Mouse (Mus musculus) spleen, postnatal 10 days (tissue): Measurements from ENCODE around the gene Cdk13.

Experiments used
- DNase-seq, 2 experiments: peaks; one replicate each; pipeline ENCODE4 v3.0.0; 2021 to 2022; ENCODE audit warnings: low spot score in 2 of 2

Cdk13 gene

GRCm38 (mm10) chr13:17804909-17805613, at the start of gene Cdk13:
Cdk13 (minus strand) TSS chr13:17805097.
- DNase-seq: peak; percentile 94 to 99

- no peak for DNase-seq
These were observed 38.4 kb upstream of the Cdk13 start for GRCm38 (mm10) chr13:17843336-17843735.

- no peak for DNase-seq
These were observed 37.9 kb upstream of the Cdk13 start for GRCm38 (mm10) chr13:17842756-17843155.

DNA sequence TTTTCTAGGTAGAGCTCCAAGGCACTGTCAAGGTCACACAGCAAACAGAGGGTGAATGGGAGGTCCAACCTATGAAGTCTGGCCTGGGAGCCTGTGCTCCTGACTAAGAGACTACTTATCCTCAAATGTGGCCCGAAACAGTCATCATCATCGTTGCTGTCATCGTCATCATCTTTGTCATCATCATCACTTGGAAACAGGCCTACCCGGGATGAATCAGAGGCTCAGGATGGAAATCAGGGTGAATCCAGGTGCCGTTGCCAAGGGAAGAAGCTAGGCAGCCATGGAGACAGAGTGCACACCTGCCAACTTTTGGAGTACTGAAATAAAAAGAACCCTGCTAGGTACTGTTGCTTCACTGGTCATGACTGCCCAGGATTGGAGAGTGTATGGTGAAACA, 34.2 kb upstream of the Cdk13 start:
- no peak for DNase-seq

- DNase-seq: peak; percentile 43 to 70
These were observed 33.6 kb upstream of the Cdk13 start for GRCm38 (mm10) chr13:17838484-17838851.

- peak in 1 of 2 experiments; percentile 28 for DNase-seq
These were observed 33.0 kb upstream of the Cdk13 start for GRCm38 (mm10) chr13:17837610-17838483.

- no peak for DNase-seq
These were observed 31.9 kb upstream of the Cdk13 start for GRCm38 (mm10) chr13:17836808-17837207.

DNA sequence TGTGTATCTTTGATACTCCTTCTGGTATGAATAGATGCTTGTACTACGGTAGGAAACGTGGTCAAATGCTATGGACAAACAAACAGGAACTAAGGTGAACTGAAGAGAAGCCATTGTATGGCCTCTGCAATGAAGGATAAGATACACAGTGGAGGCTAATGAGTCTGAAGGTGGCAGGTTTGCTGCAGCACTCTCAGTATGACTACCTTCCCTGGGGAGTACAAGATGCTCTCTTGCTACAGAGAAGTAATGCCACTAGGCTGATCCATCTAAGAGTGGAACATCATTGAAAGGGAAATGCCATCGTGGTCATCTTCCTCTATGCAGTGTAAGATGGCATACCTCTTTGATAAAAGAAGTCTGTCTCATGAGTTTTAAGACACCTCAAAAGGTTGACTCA, 28.0 kb upstream of the Cdk13 start:
- no peak for DNase-seq

GRCm38 (mm10) chr13:17817226-17817625, 12.3 kb upstream of the Cdk13 start:
- no peak for DNase-seq

DNA sequence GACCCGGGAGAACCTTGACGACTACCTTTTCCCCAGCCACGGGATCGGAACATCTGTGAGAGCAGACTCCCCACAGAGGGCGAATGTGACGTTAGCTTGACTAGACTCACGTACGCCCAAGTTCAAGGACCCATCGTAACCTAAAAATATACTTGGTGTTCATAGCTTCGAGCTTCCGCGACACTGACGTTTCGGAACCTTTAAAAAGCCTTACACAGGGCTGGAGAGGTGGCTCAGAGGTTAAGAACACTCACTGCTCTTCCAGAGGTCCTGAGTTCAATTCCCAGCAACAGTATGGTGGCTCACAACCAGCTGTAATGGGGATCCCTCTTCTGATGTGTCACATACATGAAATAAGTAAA, 698 bp upstream of the Cdk13 start:
- DNase-seq: no peak

DNA sequence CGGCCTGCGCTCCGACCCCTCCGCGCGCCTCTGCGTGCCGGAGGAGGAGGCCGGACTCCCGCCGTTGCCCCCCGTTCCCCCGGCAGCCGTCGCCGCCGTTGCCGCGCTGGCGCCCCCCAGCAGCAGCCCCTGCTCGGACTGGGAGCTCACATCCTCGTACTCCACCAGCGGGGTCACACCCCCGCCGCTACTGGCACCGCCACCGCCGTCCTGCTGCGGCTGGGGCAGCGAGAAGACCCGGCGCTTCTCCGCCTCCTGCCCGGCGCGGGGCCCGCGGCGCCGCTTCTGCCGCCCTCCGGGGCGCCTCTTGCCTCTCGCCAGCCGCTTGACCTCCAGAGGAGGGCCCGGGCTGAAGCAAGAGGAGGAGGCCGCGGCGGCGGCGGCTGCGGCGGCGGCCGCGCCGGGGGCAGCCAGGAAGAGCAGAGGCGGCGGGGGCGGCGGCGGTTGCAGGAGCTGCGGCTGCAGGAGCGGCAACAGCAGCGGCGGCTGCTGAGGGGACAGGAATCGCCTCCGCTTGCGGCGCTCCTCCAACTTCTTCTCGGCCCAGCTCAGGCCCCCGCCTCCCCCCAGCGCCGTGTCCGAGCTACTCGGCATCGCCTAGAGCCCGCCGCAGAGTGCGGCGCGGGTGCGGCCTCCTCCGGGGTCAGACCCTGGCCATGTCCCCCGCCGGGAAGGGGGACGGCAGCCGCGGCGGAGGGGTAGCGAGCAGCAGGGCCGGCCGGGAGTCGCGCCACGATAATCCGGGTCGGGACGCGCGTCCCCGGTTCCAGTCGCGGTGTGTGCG, 647 bp downstream of the Cdk13 start:
- peak; percentile 69 to 77 for DNase-seq

DNA sequence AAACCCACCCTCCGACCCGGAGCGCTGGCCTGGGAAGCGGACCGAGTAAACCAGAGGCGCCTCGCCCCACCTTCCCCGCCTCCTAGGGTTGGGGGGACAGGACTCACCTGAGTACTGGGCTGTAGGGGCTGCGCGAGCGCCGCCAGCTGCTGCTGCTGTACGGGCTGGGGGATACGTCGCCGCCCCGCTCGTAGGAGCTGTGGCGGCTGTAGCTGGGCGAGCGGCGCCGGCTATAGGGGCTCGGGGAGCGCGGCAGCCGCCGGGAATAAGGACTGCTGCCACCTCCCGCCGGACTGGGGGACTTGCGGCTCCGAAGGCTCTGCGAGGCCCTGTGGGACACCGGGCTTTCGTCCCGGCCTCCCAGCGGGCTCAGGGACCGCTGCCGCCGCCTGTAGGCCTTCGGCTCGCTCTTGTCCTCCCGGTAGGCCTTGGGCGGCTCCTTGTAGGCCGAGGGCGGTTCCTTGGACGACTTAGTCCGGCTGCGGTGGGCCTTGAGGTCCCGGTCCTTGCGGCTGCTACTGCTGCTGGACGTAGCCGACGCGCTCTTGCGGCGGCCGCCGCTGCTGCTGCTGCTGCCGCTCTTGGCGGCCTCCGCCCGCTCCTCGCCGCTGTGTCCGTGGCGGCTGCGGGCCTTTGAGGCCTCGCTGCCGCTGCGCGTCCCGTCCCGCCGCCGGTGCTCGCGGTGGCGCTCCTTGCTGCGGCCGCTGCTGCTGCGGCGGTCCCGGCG, 1.4 kb downstream of the Cdk13 start:
- DNase-seq: peak; percentile 84 to 86

DNA sequence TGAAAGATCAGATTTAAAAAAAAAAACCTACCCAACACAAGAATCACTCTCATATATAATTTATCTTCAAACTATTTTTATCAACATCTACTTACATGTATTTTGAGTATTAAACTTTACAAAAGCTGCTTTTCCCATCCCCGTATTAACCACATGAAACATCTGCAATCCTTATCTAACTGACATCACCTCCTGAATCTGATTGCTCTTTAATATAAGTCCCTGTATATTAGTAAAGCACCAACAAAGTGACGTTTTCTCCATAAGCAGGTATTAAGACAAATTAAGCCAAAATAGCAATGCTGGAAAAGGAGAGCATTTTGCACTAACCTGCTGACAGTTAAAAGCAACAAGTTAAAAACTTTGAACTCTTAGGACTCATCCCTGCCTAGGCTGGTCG, 2.0 kb downstream of the Cdk13 start:
- DNase-seq: no peak

GRCm38 (mm10) chr13:17799735-17800134, 5.2 kb downstream of the Cdk13 start:
- no peak for DNase-seq

DNA sequence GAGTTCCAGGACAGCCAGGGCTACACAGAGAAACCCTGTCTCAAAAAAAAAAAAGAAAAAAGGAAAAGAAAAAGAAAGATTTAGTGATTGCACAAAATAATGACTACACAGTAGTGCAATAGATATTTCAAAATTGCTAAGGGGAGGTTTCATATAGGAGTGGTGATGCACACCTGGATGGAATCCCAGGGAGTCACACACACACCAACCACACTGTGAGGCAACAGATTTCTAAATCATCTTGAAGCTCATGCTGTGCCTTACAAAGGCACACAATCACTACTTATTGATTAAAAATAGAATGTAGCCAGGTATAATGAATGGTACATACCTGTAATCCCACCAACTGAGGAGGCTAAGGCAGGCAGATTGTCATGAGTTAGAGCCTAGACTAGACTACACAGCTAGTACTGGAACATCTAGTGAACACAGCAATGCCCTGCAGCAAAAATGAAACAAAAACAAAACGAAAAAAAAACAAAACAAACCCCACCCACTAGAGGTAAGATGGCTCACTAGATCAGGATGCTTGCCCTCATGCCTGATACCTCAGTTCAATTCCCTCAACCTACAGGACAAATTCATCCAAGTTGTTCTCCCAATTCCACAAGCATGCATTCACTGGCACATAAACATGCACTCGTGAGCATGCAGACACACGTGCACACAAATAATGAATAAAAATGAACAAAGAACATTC, 9.0 kb downstream of the Cdk13 start:
- DNase-seq: no peak

DNA sequence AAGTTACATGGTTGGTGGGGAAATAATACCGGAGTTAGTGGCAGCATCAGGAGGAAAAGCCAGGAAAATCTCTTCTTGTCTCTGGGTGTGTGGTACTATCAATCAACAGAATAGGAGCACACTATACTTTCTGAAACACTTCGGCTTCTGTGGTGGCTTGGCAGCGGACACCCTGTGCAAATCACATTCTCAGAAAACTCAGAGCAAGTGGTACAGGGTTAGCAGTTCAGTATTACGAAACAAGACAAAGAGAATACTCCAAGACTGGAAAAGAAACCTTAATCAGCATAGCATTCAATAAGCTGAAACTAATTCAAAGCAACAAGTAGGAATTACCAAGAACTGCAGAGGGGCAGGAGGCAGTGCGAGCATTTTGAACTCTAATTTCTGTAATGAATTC, 21.3 kb downstream of the Cdk13 start:
- DNase-seq: no peak

GRCm38 (mm10) chr13:17779923-17780322, 25.0 kb downstream of the Cdk13 start:
- no peak for DNase-seq

- no peak for DNase-seq
These were observed 28.6 kb downstream of the Cdk13 start for GRCm38 (mm10) chr13:17776303-17776702.

DNA sequence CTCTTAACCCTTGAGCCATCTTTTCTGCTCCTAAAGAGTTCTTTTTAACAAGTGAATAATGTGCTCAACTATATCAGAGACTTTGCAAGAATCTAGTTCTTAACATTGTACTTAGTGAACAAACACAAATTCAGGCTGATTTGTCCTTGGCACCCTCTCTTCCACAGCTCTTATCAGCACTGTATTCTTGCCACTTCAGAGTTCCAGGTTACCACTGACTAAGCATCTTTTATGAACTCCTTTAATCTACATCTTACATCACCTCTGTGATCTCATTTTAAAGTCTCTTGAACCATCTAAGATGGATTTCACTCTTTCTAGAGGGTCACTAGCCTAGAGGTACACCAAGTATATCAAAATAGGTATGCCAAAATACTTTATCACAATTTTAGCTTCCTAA, 29.5 kb downstream of the Cdk13 start:
- no peak for DNase-seq

DNA sequence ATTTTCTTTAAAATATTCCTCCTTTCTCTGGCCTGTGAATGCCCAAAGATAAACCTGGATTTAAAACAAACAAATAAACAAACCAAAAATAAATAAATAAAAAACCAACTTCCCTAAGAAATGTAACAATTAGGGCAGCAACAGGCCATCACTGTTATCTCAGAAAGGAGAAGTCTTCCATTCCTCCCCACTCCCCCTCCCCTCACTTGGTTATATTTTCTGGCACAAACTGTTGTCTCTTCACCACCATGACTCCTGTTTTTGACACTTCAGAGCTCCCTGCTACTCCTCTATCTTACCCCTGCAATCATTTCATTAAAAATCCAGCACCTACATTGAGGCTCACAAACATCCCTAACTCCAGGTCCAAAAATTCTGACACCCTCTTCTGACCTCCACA, 31.8 kb downstream of the Cdk13 start:
- no peak for DNase-seq

- no peak for DNase-seq
These were observed 32.3 kb downstream of the Cdk13 start for GRCm38 (mm10) chr13:17772574-17772973.
